Mouse (Mus musculus) embryo, embryonic 10 days (tissue): ENCODE results near the gene Alox5ap.
A peak's percentile ranks its signal among the peaks of the same experiment; 100 is the strongest.

Experiments used
- DNase-seq: peaks from one replicate; pipeline ENCODE4 v3.0.0-alpha.2; 2015; ENCODE audit warnings: low spot score

Gene Alox5ap

DNA sequence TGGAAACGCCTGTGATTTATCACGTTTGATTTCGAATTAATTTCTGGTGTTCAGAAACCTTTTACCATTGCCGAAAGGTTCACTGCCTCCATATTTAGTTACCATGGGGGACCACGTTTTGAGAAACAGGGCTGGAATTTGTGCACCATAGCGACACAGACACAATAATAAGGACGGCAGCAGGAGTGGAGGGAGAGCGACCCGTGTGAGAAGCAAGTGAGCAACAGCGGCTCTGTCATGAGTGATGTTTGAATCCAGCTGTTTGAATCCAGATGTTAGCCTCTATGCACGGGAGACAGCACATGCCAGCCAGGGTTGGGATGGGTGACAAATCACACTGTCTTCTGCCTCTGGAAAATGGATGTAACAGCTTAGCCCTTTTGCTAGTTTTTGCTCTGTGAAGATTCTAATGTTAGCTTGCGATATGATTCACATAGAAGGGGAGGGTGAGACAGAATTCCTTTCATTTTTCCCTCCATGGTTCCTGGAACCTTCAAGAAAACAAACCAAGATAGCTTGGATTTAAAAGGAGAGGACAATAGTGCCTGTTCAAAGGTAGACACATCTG, 50.0 kb downstream of the Alox5ap start:
- DNase-seq, result no peak

DNA sequence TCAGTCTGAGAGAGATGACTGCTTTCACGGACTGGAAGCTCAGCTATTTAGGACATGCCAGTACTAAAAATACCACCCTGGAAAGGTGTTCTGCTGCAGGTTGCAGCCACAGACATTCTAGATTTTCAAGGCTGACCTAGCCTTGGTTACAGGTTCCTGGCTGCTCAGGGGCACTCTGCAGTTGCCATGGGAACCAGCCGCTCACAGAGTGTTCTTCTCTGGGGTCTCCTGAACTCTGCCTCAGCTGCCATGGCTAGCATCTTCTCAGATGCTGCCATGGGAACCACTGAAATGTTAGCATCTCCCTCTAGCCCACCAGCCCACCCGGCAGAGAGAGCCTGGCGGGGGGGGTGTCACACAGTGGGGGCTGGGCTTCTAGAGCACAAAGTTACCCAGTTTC, 52.4 kb downstream of the Alox5ap start:
- DNase-seq, result peak; percentile 69

DNA sequence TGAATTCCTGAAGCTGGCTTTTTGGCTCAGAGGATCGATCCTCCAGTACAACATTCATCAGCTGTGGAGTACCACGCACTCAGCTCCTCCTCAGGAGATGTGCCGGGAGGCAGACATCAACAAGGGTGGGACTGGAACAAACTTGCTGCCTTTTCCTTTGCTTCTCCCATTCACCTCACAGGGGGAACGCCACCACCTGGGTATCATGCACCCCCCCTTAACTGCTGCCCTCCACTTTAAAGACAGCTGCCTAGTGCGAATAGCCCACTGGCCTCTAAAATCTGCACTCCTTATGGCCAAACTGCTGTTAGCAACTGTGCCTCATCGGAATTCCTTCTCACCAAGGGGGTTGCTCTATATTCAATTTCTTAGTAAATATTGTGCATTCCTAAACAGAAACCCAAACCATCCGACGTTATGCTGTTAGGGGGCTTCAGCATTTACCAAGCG, 55.3 kb downstream of the Alox5ap start:
- DNase-seq, result no peak

DNA sequence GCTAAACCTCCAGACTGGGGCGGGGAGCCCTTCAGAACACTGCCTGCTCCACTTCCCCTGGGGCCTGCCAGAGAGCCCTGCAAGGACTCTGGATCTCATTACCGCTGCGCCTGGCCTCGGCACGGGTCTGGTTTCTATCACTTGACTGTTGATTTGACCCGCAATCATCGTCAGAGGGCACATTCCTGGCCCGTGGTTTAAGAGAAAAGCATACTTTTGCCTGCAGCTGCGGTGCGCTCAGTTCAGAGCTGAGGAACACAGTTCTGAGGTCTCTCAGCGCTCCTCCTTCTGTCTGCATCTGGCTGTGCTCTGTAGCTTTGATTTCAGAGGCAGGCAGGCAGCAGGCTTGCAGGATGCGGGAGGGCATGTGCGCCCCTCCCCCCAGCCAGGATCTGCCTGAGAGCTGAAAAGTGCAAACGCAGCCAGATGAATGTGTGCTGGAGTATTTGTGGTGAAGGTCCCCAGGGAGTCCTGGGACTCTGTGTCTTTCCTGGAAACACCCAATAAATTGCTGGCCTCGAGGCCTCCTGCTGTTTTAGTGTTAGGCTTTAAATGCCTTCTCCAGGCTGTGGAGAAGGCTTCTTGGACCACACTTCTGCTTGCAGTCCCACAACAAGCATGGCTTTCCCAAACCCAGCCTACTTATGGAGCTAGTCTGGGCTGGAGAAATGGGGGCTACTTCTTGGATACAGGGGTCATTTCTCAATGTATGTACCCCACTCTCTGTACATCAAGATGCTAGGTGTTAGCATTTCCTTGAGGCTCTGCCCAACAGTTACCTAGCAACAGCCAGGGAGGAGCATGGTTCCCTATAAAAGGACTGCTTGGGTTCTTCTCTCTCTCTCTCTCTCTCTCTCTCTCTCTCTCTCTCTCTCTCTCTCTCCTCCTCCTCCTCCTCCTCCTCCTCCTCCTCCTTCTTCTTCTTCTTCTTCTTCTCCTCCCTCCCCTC, 56.2 kb downstream of the Alox5ap start:
- DNase-seq, result peak; percentile 96

DNA sequence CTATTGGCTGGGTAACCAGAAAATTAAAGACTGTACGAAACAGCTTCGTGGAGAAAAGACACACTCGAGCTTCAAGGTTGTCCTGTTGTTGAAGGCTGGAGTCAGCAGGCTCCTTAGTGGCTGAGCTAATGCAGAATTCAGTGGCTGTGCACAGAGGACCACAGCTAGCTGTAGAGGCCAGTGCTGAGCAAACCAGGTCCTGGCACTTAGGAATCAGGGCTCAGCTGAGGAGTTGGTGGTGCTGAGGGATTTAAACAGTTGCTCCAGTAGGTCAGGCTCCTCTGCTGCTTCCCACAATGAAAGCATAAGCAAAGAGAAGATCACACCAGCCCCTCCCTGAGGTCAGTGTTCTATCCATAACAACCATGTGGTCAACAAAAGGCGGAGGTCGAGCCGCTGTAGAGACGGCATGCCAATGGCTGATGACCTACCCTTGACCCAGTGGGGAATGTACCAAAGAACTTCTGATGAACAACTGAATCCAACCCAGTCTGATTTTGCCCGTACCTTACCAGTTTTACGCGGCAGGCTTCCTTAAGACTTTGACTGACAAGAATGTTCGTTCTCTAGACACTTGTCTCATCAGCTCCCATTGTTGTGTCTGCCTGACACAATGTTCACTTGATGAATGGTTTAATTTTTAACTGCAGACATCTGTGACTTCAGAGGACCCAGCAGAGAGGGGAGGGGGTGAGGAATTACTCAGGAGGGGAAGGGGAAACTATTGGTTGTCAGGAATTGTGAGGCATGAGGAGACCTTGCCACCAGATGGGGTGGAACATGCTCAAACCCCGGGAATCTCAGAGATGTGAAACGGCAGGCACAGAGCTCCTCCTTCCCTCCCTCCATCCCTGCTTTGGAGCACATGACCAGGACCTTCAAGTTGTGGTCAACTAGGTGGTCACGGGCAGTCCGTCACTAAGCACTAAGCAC, 57.6 kb downstream of the Alox5ap start:
- DNase-seq, result peak; percentile 78

DNA sequence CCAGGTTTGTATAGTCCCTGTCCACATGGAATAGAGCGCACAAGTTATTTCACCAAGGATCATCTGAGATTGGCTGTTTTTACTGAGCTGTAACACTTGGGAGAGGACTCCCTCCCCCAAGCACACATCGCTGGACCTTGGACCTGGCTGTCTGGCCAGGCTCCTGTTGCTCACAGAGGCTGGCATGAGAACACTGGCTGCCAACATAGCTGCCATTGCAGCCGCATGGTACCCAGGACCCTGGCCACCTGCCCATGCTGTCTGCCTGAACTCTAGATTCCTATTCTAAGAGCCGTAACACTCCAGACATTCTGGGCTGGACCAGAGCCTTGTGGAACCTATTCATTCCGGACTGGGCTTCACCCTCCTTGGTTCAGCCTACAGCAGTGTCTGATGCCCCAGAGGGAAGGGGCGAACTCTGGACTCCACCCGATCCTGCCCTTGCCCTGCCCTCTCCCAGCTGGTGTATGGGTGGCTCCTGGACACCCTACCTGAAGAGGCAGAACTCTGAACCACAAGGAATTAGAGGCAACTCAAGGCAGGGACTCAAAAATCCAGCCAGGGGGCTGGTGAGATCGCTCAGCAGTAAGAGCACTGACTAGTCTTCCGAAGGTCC, 58.5 kb downstream of the Alox5ap start:
- DNase-seq, result no peak

DNA sequence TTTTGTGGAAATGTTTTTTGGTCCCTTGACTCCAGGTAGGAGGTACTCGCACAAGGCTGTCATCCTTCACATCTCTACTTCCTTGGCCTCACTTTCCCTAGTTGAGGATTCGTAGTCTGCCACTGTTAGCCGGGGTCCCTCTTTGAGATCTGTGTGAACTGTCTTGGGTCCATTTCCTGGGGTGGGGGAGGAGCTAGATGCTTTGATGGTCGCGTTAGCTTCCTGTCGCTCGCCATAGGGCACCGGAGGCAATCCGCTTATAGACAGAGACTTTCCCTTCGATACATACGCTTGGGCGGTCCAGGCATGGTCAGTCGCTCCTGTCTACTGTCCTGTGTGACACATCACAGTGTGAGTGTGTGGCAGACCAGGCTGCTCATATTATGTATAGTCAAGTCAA, 60.2 kb downstream of the Alox5ap start:
- no peak for DNase-seq

DNA sequence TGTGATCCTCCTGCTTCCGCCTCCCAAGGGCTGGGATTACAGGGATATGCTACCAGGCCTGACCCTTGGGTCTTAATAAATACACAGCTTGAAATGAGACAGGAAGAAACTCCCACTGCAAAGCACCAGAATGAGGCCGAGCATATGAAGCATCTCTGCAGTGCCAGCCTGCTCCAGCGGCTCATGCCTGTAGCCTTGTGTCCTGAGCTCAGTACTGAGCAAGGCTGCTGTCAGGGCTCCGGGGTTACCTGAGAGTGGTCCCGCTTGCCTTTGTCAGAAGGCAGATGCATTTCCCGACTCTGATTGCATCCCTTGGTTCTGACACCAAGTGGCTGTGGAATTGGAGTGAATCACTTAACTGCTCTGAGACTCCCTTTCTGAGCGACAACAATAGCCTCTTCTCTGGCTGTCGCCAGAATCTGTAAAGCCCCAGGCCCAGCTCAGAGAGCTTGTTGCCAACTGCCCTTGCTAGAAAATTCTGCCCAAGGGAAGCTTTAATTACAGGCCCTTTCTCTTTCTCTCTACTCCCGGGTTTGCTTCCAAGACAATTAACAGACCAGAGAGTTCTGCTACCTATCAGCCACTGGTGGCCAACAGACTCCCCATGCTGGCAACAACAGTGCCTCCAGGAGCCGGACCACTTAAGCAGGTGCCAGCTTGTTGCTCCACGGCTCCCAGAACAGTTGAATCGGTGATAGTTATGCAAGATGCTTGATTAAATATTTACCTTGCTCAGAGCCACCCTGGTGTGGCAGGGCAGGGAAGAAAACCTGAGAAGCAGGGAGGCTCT, 64.7 kb downstream of the Alox5ap start:
- no peak for DNase-seq

DNA sequence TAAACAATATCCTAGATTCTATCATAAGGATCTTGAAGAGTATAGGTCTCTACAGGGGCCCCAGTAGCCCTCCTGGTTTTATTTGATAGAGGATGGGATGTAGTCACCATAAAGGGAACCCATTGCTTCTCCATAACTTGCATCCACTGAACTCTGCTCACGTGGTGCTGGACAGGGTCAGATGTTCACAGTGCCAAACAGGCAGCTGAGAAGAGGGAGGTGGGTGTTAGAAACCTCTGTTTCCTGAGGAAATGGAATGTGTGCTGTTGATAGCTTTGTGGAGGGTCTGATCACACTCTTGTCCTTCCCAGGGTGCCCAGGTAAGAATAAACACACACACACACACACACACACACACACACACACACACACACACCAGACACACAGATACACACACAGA, 66.0 kb downstream of the Alox5ap start:
- DNase-seq, result no peak

DNA sequence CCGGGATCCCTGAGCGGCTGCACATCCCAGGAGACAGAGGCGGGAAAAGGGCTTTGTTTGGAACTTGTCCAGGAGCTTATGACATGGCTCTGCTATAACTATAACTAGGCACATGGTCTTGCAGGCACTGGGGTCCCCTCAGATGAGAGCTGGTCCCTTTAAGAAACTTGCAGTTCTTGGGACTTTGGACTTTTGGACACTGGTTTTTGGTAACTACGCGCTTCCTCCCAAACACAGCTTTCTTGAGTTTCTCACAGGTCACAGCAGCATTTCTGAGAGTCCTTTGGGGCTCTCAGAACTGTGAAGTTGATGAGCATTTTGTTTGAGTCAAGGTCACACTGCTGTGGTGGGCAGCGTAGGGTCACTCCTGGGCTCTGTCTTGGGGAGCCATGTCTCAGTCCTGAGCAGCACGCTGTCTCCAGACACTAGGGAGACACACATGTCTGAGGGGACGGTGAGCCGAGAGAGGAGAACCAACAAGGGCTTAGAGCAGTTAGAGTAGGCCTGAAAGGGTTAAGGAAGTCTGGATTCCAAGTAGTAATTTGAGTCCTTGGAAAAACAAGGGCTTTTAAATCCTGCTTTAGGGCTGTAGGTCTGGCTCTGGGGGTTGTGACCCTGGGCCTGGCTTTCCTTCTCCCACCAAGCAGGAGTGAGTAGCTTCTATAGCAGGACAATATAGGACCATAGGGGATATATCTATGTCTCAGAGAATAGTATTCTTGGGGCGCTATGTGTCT, 67.0 kb downstream of the Alox5ap start:
- DNase-seq, result peak; percentile 82

DNA sequence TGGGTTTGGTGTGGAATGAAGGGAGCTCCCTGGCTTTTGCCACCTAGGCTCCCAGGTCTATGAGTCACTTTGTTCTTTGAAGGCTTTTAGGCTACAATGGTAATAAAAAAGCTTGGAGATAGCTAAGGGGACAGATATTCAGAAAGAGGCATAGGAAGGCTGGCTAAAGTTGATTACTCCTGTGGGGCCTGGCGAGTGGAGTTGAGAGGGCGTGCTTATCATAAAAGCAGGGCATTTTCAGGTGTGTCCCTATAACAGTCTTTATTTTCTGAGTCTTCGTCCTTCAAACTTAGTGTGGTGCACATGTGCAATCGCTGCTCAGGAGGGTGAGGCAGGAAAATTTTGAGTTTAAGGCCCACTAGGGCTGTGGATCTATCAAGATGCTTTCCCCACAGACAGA, 68.2 kb downstream of the Alox5ap start:
- DNase-seq, result no peak

DNA sequence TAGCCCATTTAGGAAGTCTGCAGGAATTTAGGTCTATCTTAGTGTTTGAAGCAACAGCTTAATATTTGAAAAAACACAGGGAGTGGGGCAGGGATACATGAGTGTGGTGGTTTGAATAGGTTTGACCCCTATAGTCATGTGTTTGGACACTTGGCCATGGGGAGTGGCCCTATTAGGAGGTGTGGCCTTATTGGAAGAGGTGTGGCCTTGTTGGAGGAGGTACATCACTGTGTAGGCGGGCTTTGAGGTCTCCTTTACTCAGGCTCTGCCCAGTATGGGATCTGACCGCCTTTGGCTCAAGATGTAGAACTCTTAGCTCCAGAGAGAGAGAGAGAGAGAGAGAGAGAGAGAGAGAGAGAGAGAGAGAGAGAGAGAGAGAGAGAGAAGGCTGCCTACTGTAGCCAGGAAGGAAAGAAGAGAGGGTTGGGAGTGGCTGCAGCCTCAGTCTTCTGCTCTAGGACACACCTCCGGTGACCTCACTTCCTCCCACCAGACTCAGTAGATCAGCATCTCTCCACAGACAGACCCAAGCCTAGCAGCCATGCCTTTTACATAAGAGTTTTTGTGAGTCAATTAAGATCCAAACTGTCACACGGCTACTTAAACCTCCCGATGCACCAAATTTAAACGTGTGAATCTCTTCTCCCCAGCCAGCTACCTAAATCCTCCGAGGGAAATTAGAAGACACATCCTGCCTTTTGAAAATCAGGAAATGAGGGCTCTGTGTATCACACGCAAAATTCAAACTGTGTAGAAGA, 69.6 kb downstream of the Alox5ap start:
- DNase-seq, result no peak

DNA sequence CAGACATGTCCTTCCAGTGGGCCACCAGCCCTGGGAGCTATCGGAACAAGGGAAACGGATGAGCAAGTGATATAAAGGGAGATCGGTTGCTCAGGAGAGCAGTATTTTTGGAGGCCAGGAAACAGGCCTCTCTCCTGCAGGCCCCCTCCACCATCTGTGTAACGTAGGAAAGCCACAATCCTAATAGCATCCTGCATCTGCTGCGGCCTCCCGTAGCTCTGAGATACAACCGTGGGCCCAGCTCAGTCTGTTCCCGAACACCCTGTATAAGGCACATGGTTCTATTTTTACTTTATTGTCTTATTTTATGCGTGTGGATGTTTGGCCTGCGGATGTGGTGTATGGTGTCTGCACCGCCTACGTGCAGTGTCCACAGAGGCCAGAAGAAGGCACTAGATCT, 70.4 kb downstream of the Alox5ap start:
- no peak for DNase-seq

DNA sequence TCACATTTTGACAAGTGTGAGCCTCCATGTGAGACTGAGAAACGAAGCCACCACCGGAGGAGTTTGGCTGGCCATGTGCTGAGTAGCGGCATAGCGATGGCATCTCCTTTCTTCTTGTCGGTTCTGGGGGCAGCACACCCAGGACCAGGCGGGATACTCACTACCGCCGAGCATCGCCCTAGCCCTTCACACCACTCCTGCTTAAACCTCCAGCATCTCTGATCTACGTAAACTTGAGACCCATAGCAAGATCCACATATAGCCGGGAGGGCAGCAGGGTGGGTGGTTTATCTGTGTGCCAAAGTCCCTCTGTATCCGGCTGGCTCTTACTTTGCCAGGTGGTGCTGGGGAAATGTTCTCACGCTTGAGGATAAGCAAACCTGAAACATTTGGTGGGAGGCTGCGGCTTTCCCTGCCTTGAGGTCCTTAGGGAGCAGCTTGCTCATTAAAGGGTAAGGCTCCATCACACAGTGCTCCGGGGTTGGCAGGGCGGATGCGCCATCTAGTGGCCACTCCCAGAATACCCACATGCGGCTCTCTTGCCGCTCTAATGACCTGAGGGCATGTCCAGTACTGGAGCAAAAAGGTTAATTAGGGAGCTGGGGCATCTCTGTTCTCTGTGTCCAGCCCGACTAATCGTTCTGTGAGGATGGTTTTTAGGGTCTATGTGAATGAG, 71.1 kb downstream of the Alox5ap start:
- peak; percentile 89 for DNase-seq

DNA sequence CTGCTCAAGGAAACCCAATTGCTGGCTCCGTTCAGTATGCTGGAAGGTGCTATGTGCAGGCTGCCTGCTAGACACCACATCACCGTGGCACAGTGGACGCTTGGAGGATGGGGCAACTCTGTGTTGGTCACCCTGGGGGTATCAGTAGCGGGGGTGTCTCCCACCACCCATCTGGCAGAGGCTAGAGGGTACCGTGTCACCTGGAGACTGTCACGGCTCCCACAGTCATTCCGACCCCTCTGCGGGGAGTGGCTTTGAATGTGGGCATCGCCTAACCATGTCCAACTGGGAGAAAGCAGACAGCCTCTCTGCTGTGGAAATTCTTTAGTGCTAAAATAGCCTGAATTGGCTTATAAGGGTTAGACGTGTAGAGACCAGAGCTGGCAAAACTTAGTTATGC, 72.6 kb downstream of the Alox5ap start:
- no peak for DNase-seq
